Mouse (Mus musculus) liver, adult 2 months (tissue): ENCODE results near the gene Mon2. TPM values are rescaled to one million over a fixed set of nuclear protein-coding genes. Genes with fewer than 3 reads are reported as not detected.
A peak's percentile ranks its signal among the peaks of the same experiment; 100 is the strongest.

Experiments used
- DNase-seq: peaks from one replicate; pipeline ENCODE4 v3.0.0-alpha.2; 2011; ENCODE audit warnings: low read depth, low spot score; ENCODE audit errors: extremely low read depth
- H3K27ac ChIP-seq: fragments of 200-500 bp; replicated peaks from 2 replicates; pipeline ENCODE4 v1.5.1; 2012; ENCODE audit warnings: low read depth, mild to moderate bottlenecking, control low read depth, inconsistent platforms, low read length; ENCODE audit not compliant: insufficient read depth
- H3K27me3 ChIP-seq: fragments of 200-500 bp; 2 replicates; pipeline ENCODE4 v1.6.1; 2012; ENCODE audit warnings: mild to moderate bottlenecking, moderate library complexity, low read length, inconsistent platforms; ENCODE audit not compliant: control insufficient read depth, insufficient read depth
- H3K36me3 ChIP-seq: fragments of 200-500 bp; 2 replicates; pipeline ENCODE4 v1.6.1; 2012; ENCODE audit warnings: low read length, inconsistent platforms; ENCODE audit not compliant: control insufficient read depth, insufficient read depth
- H3K4me1 ChIP-seq: fragments of 200-500 bp; 2 replicates; pipeline ENCODE4 v1.6.1; 2011; ENCODE audit warnings: low read length; ENCODE audit not compliant: control insufficient read depth, insufficient read depth
- H3K4me3 ChIP-seq: fragments of 200-500 bp; 2 replicates; pipeline ENCODE4 v1.5.1; 2011; ENCODE audit warnings: low read depth, mild to moderate bottlenecking, control low read depth, low read length, moderate library complexity; ENCODE audit not compliant: insufficient read depth
- H3K79me2 ChIP-seq: fragments of 200-500 bp; 2 replicates; pipeline ENCODE4 v1.6.1; 2012; ENCODE audit warnings: inconsistent platforms, mild to moderate bottlenecking, low read length, moderate library complexity; ENCODE audit not compliant: control insufficient read depth, insufficient read depth
- H3K9ac ChIP-seq: fragments of 200-500 bp; 2 replicates; pipeline ENCODE4 v1.6.1; 2012; ENCODE audit warnings: low read depth, mild to moderate bottlenecking, control low read depth, inconsistent platforms, low read length
- CTCF ChIP-seq: fragments of 200-500 bp; IDR thresholded peaks from 2 replicates; pipeline ENCODE4 v1.5.1; 2011; ENCODE audit warnings: low read depth, low read length, control low read depth
- POLR2A ChIP-seq: fragments of 200-500 bp; IDR thresholded peaks from 2 replicates; pipeline ENCODE4 v1.6.1; 2011; ENCODE audit warnings: low read length, control low read depth; ENCODE audit not compliant: insufficient read depth; ENCODE audit errors: extremely low read depth
- WGBS: fragments of 180-500 bp; shearing (Covaris S2); methylation state at CpG from one replicate; pipeline ENCODE4 v1.1.7; 2018; 5-methylcytosine and 5-hydroxymethylcytosine counted together
- polyA plus RNA-seq: library from polyadenylated mRNA; depleted of rRNA; stranded (reverse); fragments of >200 nt; gene quantifications from 2 replicates; pipeline ENCODE4 v1.2.3, GENCODE M21; 2012
- total RNA-seq: library from RNA; depleted of rRNA; stranded (reverse); fragments of >200 nt; gene quantifications from 2 replicates; pipeline ENCODE4 v1.2.3, GENCODE M21; 2014

Gene Mon2
- total and polyA plus RNA-seq, 2 experiments = 35.1 to 51.8 TPM

GRCm38 (mm10) chr10:122985252-122985514 lies 91.1 kb downstream of the Mon2 start:
- Histone ChIP-seq H3K36me3 (no peaks in the 10 kb centered on the region), H3K79me2 (0 out of 2 replicates have a peak, but pooled peaks cover 3% of the 10 kb centered on the region), H3K4me1 (peaks cover 4% of the 10 kb centered on the region; the same call in 1 of the 2 replicates), H3K9ac (peak overlapping the region; percentile 90), H3K27me3 (no peaks in the 10 kb centered on the region), H3K4me3 (peak overlapping the region; percentile 98), H3K27ac (peak overlapping the region; percentile 69)
- TF ChIP-seq CTCF (no peak), POLR2A (no peak)
- WGBS = under 1% methylated on average over 37 of the region's 37 CpGs
- no peak for DNase-seq

GRCm38 (mm10) chr10:122984531-122985251 lies 91.6 kb downstream of the Mon2 start:
- H3K4me1 ChIP-seq = peaks cover 4% of the 10 kb centered on the region; the same call in 1 of the 2 replicates
- no peak for TF ChIP-seq POLR2A
- peak overlapping the region; percentile 90 for H3K9ac ChIP-seq
- peak overlapping the region; percentile 69 for H3K27ac ChIP-seq
- H3K36me3 ChIP-seq = no peaks in the 10 kb centered on the region
- peak overlapping the region; percentile 98 for H3K4me3 ChIP-seq
- H3K27me3 ChIP-seq = no peaks in the 10 kb centered on the region
- DNase-seq = no peak
- 0 out of 2 replicates have a peak, but pooled peaks cover 3% of the 10 kb centered on the region for H3K79me2 ChIP-seq
- WGBS = 12% methylated on average over 10 of the region's 10 CpGs

DNA sequence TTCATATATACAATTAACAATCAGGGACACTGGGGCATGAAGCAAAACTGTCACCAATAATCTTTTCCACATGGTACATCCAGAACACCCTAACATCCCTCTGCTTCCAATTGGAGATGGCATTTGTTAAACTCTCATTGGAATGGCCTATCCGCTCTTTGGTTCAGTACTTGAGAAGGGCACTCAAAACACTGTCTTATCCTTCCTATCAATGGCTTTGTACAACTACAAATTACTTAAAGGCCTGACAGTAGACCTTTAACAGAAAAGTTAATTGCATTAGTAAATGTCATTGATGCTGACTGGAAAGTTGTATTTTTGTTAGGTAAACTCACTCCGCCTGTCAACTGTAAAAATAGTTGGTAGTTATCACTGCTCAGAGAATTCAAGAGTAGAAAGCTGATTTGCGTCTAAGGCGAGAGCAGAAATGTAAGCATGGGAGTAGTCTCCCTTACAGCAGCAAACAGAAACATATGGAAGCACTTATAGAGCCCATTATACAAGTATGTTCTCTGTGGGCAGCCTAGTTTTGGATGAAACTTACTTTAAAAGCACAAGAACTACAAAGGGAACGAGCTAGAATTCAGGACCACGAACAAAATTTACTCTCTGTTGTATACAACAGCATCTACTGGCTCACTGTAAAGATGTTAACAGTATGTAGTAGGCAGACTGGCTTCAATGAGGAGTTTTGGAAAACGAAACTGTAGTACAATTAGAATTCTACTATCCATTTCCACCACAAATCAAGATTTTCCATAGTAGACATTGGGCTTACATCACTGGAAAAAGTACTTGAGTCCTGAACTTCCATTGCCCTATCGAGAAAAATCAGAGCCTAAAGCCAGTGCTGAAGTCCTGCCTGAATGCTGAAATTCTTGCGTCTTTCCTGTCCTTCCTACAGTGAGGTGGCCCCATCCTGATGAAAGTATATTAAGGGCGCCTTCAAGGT lies 92.5 kb downstream of the Mon2 start:
- no peak overlapping the region for H3K4me3 ChIP-seq
- H3K4me1 ChIP-seq = peaks cover 4% of the 10 kb centered on the region; the same call in 1 of the 2 replicates
- peak overlapping the region; percentile 22; the same call in 1 of the 2 replicates for H3K9ac ChIP-seq
- no peak for DNase-seq
- WGBS = 75% methylated on average over 10 of the region's 10 CpGs
- no peaks in the 10 kb centered on the region for H3K27me3 ChIP-seq
- TF ChIP-seq CTCF (no peak), POLR2A (no peak)
- H3K79me2 ChIP-seq = 0 out of 2 replicates have a peak, but pooled peaks cover 3% of the 10 kb centered on the region
- H3K27ac ChIP-seq = no peak overlapping the region
- no peaks in the 10 kb centered on the region for H3K36me3 ChIP-seq

GRCm38 (mm10) chr10:122982909-122983578 lies 93.3 kb downstream of the Mon2 start:
- Histone ChIP-seq H3K36me3 (no peaks in the 10 kb centered on the region), H3K4me1 (peaks cover 4% of the 10 kb centered on the region; the same call in 1 of the 2 replicates), H3K27ac (no peak overlapping the region), H3K4me3 (no peak overlapping the region), H3K79me2 (0 out of 2 replicates have a peak, but pooled peaks cover 3% of the 10 kb centered on the region), H3K9ac (no peak overlapping the region), H3K27me3 (no peaks in the 10 kb centered on the region)
- TF ChIP-seq CTCF (no peak), POLR2A (no peak)
- 78% methylated on average over 11 of the region's 11 CpGs for WGBS
- DNase-seq = no peak

- DNase-seq = no peak
- Histone ChIP-seq H3K27me3 (no peaks in the 10 kb centered on the region), H3K36me3 (no peaks in the 10 kb centered on the region), H3K4me3 (no peak overlapping the region), H3K4me1 (no peaks in the 10 kb centered on the region; the same call in 1 of the 2 replicates), H3K79me2 (0 out of 2 replicates have a peak, but pooled peaks cover 3% of the 10 kb centered on the region), H3K9ac (no peak overlapping the region), H3K27ac (no peak overlapping the region)
- WGBS = 97% methylated on average over 12 of the region's 12 CpGs
- no peak for TF ChIP-seq CTCF
Observed at GRCm38 (mm10) chr10:122980123-122980522, 96.2 kb downstream of the Mon2 start.
